Mouse (Mus musculus): ENCODE data around the gene Xrcc5. TPM values are rescaled to one million over a fixed set of nuclear protein-coding genes. Genes with fewer than 3 reads are reported as not detected.

Gene Xrcc5
- polyA plus RNA-seq, 1 experiment from 2014 or later = 26.5 TPM

DNA sequence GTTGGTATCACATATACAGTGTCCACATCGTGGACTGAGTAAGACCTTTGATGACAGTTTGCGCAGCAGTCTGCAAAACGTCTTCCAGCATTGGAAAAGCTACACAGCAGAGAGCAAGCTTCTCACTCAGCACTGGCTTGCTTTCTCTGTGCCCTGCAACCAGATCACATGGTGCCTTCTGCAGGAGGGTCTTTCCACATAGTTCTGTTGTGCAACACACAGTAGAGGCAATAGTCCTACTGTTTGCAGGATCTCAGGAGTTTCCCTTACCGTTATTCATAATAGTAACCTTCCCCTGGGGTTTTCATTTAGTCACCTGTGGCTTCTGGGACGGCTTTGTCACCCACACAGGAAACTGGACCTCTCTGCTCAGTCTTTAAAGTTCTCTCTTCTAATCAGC, 13.5 kb downstream of the Xrcc5 start:
- Histone ChIP-seq H3K4me2 (no peak overlapping the region), H3K27me3 (no peaks in the 10 kb centered on the region), H3K4me1 (replicated peaks) (no peaks in the 10 kb centered on the region), H3K36me3 (peaks cover 58% of the 10 kb centered on the region), H3K9ac (no peak overlapping the region), H3K4me3 (no peak overlapping the region), H3K9me3 (no peaks in the 10 kb centered on the region), H3K27ac (no peak overlapping the region)
- no peak for ATAC-seq (ENCODE audit: low FRiP score)
- WGBS = 93% methylated on average over 5 of the region's 5 CpGs

DNA sequence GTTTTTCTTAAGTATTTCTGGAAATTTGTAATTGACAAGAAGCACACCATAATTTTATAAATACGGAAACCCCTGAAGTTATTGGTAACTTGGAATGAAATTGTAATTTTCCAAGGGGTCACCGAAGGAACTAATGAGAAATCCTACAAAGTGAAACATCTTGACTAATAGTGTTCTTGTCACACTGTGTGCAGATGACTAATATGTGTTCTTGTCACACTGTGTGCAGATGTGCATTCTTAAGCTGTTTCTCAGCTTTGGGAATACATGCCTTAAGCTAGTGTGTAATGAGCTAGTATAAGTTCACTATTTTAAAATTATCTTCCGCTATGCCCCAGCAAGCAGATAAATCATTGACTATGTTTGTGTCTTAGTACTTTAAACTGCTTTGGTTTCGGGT, 16.0 kb downstream of the Xrcc5 start:
- H3K4me3 ChIP-seq = no peak overlapping the region
- WGBS = over 99% methylated on average over 4 of the region's 4 CpGs
- H3K4me2 ChIP-seq = no peak overlapping the region
- no peak overlapping the region for H3K27ac ChIP-seq
- no peaks in the 10 kb centered on the region for H3K27me3 ChIP-seq
- no peaks in the 10 kb centered on the region for H3K4me1 ChIP-seq (replicated peaks)
- H3K9me3 ChIP-seq = no peaks in the 10 kb centered on the region
- H3K9ac ChIP-seq = no peak overlapping the region
- no peak for ATAC-seq (ENCODE audit: low FRiP score)
- H3K36me3 ChIP-seq = peaks cover 69% of the 10 kb centered on the region

DNA sequence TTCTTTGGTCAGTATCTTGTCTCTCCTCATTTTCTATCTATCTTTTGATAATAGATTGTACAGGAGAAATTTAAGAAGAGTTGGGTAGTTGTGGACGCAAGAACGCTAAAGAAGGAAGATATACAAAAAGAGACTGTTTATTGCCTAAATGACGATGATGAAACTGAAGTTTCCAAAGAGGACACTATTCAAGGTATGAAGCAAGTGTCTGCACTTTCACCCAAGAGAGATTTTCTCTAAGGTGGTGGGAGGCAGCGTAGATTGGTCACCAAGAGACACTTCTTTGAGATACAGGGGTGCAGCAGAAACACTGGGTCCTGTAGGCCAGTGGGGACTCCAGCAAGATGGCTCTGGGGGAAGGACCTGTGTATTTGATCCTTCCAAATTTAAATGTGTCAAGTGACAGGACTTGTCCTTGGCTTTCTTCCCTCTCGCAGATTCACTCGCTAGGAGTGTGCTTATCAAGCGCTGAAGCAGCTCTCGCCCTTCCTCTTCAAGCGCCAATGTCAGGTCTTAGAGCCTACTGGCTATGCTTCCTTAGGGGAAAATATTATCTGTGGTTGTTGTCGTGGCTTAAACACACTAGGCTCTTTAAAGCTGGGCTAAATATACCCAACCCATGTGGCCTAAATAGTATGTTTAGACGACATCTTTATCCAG, 19.1 kb downstream of the Xrcc5 start:
- Histone ChIP-seq H3K36me3 (peaks cover 55% of the 10 kb centered on the region), H3K9me3 (no peaks in the 10 kb centered on the region), H3K27me3 (no peaks in the 10 kb centered on the region), H3K4me1 (replicated peaks) (no peaks in the 10 kb centered on the region), H3K9ac (no peak overlapping the region), H3K27ac (no peak overlapping the region), H3K4me2 (no peak overlapping the region), H3K4me3 (no peak overlapping the region)
- no peak for ATAC-seq (ENCODE audit: low FRiP score)
- WGBS = 94% methylated on average over 11 of the region's 11 CpGs

DNA sequence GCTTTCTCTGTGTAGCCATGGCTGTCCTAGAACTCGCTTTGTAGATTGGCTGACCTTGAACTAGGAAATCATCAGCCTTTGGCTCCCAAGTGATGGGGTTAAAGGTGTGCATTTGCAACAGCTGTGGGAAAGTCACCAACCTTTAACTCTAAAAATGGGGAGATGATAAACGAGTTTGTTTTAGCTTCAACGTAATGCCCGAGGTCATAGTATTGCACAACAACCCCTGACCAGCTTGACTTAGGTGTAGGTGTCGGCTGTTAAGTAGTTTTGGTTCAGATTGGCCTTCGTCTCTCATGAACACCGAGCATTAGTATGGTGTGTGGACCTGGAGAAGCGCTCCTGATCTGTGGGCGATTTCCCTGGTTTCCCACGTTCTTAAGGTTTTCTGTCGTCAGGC, 27.6 kb downstream of the Xrcc5 start:
- H3K4me1 ChIP-seq (replicated peaks) = no peaks in the 10 kb centered on the region
- ATAC-seq (ENCODE audit: low FRiP score) = no peak
- H3K4me2 ChIP-seq = no peak overlapping the region
- peaks cover 67% of the 10 kb centered on the region for H3K36me3 ChIP-seq
- H3K4me3 ChIP-seq = no peak overlapping the region
- WGBS = 94% methylated on average over 11 of the region's 11 CpGs
- H3K27ac ChIP-seq = no peak overlapping the region
- H3K9me3 ChIP-seq = no peaks in the 10 kb centered on the region
- H3K27me3 ChIP-seq = no peaks in the 10 kb centered on the region
- no peak overlapping the region for H3K9ac ChIP-seq

DNA sequence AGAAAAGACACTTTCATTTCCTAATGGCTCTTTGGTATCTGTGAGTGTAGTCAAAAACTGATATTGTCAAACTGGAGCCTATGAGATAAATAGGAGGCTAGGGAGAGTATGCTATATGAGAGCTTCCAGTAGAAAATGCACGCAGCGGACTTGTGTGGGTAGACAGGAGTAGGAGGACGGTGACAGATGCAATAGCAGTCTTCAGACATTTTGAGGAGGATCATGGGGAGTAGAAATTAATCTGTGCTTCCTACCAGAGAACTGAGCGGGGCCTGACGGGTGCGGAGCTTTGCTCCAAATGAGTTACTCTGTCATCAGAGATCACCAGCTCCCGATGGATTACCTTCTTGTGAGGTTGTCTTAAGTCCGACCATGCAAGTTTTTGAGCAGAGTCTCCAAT, 29.6 kb downstream of the Xrcc5 start:
- 98% methylated on average over 8 of the region's 8 CpGs for WGBS
- no peak for ATAC-seq (ENCODE audit: low FRiP score)
- Histone ChIP-seq H3K4me1 (replicated peaks) (no peaks in the 10 kb centered on the region), H3K9ac (no peak overlapping the region), H3K4me2 (no peak overlapping the region), H3K9me3 (no peaks in the 10 kb centered on the region), H3K27me3 (no peaks in the 10 kb centered on the region), H3K27ac (no peak overlapping the region), H3K36me3 (peaks cover 71% of the 10 kb centered on the region), H3K4me3 (no peak overlapping the region)

DNA sequence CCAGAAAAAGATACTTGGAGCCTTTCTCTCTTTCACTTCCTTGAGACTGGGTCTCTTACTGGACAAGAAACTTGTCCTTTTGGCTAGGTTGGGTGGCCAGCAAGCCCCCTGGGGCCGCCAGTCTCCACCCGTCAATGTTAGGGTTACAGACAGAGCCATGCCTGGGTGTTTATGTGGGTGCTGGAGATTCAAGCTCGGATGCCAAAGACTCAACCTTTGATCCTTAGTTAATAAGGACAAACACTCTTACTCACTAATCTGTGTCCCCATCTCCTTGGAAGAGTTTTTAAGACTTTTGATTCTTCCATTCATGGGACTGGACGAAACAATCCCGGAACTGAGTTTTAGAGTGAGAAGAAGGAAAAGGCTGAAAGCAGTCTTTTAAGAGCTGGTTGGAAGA, 31.1 kb downstream of the Xrcc5 start:
- Histone ChIP-seq H3K9ac (no peak overlapping the region), H3K36me3 (peaks cover 72% of the 10 kb centered on the region)
- 94% methylated on average over 5 of the region's 5 CpGs for WGBS

DNA sequence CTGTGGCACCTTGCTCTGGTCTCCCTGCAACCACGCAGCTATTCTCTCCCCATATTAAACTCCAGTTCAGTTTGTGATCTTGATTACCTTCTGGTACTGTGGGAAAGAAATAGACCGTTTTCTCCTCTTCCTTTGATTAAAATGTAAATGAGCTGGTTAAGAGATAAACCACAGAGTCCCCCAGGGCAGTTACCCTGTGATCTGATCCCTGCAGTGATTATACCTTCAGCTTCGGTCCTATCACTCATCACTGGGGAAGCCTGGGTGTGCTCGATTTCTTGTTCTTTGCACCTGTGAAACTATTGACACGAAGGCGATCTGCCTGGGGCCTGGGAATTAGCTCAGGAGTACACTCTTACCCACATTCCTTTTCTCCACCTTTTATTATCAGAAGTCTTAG, 40.7 kb downstream of the Xrcc5 start:
- Histone ChIP-seq H3K9me3 (no peaks in the 10 kb centered on the region), H3K27ac (peak overlapping the region; percentile 40; the same call in 1 of the 2 replicates), H3K27me3 (no peaks in the 10 kb centered on the region), H3K4me1 (replicated peaks) (no peaks in the 10 kb centered on the region), H3K9ac (no peak overlapping the region), H3K36me3 (peaks cover 40% of the 10 kb centered on the region), H3K4me2 (no peak overlapping the region), H3K4me3 (no peak overlapping the region)
- no peak for ATAC-seq (ENCODE audit: low FRiP score)
- 71% methylated on average over 6 of the region's 6 CpGs for WGBS

More for the DNA sequence above, 31.1 kb downstream of the Xrcc5 start:
- ATAC-seq (ENCODE audit: low FRiP score) = no peak
- Histone ChIP-seq H3K4me3 (no peak overlapping the region), H3K27me3 (no peaks in the 10 kb centered on the region), H3K27ac (no peak overlapping the region), H3K4me2 (no peak overlapping the region), H3K4me1 (replicated peaks) (no peaks in the 10 kb centered on the region), H3K9me3 (no peaks in the 10 kb centered on the region)

DNA sequence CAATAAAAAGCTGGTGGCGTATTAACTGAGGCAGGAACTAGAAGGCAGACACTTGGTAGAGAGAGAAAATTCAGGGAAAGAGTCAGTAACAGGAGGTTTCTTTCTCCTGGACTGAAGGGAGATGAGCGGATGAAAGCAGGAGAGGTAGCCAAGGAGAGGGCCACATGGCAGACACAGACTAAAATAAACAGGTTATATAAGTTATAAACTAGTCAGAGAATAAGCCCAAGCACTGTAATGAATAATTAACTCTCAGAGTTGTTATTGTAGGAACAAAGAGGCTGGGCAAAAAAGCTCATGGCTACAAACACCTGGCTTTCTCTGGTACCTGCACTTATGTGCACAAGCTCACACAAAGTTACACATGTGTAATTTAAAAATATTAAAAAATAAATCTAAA, 47.6 kb downstream of the Xrcc5 start:
- H3K36me3 ChIP-seq = peaks cover 41% of the 10 kb centered on the region
- H3K9me3 ChIP-seq = no peaks in the 10 kb centered on the region
- H3K9ac ChIP-seq = no peak overlapping the region
- ATAC-seq (ENCODE audit: low FRiP score) = no peak
- no peak overlapping the region for H3K4me3 ChIP-seq
- H3K27ac ChIP-seq = no peak overlapping the region
- H3K27me3 ChIP-seq = no peaks in the 10 kb centered on the region
- no peaks in the 10 kb centered on the region for H3K4me1 ChIP-seq (replicated peaks)
- H3K4me2 ChIP-seq = no peak overlapping the region
- 98% methylated on average over 2 of the region's 2 CpGs for WGBS

DNA sequence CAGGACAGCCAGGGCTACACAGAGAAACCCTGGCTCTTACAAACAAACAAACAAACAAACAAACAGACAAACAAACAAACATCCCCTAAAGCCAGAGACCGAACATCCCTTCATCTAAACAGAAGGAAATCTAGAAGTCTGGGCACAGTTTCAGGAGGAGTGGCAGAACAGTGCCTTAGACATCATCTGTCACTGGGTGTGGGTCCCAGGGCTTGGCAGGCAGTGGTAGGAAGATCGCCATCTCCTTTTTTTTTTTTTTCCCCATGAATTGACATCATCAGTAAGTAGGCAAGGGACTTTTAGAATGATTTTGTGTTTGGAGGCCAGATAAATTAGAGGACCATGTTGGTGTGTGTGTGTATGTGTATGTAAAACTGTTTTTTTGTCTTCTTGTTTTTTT, 51.0 kb downstream of the Xrcc5 start:
- no peaks in the 10 kb centered on the region for H3K4me1 ChIP-seq (replicated peaks)
- no peak overlapping the region for H3K9ac ChIP-seq
- WGBS = 90% methylated on average over 2 of the region's 2 CpGs
- H3K4me3 ChIP-seq = no peak overlapping the region
- H3K27me3 ChIP-seq = no peaks in the 10 kb centered on the region
- H3K4me2 ChIP-seq = no peak overlapping the region
- no peak overlapping the region for H3K27ac ChIP-seq
- H3K9me3 ChIP-seq = no peaks in the 10 kb centered on the region
- H3K36me3 ChIP-seq = peaks cover 46% of the 10 kb centered on the region
- ATAC-seq (ENCODE audit: low FRiP score) = no peak

DNA sequence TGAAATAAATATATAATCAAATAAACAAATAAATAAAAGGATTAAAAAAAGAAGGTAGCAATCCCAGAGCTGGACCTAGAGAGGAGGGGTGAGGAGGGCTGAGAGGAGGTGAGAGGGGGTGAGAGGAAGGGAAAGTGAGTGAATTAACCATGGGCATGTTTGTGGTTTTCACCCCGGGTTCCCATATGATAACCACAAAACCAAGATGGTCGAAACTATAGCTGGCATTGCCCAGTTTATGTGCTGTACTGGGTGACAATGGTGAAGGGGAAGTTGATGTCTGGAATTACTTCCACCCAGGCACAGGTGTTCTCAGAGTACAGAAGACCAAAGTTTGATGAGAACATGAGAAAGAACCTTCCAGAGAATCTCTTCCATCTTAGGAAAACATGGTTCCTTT, 52.2 kb downstream of the Xrcc5 start:
- peaks cover 39% of the 10 kb centered on the region for H3K36me3 ChIP-seq
- no peaks in the 10 kb centered on the region for H3K27me3 ChIP-seq
- H3K9ac ChIP-seq = no peak overlapping the region
- no peaks in the 10 kb centered on the region for H3K9me3 ChIP-seq
- ATAC-seq (ENCODE audit: low FRiP score) = no peak
- no peaks in the 10 kb centered on the region for H3K4me1 ChIP-seq (replicated peaks)
- H3K4me3 ChIP-seq = no peak overlapping the region
- H3K27ac ChIP-seq = no peak overlapping the region
- 97% methylated on average over 2 of the region's 2 CpGs for WGBS
- H3K4me2 ChIP-seq = no peak overlapping the region

DNA sequence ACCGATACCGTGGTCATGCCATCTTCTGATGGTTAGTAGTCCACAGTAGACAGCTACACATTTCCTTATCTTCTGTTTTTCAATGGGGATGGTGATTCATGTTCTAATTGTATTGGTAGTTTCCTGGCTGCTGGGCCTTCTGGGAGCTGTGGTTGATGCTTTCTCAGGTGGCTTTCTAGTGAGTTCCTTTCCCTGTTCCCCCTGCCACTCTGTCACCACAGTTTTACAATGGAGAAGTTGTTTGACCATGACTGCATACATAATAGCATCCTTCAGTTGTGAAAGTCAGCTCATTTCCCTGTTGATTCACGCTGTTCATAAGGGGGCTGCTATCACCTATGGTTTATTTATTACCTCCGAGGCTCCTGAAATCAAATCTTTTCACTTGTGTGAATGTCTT, 53.6 kb downstream of the Xrcc5 start:
- Histone ChIP-seq H3K27ac (no peak overlapping the region), H3K27me3 (no peaks in the 10 kb centered on the region), H3K4me1 (replicated peaks) (no peaks in the 10 kb centered on the region), H3K9ac (no peak overlapping the region), H3K4me3 (no peak overlapping the region), H3K36me3 (peaks cover 31% of the 10 kb centered on the region), H3K9me3 (no peaks in the 10 kb centered on the region), H3K4me2 (no peak overlapping the region)
- WGBS = 96% methylated on average over 4 of the region's 4 CpGs
- no peak for ATAC-seq (ENCODE audit: low FRiP score)

DNA sequence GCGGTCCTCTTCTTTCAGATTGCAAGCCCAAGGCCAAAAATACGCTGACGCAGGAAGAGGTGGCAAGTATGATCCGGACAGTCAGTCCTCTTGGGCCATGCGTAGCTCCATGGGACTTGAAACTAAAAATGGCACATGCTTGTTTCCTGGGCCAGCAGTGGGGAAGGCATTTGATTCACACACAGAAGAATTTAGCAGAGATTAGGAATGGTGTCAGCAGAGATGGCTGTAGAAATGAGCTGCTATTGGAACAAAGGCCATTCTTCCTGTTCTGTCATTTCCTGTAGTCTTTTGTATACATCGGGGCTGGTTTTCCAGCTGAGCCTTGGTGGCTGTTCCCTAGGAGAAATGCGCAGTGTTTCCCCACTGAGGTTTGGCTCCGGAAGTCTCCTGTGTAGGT, 57.4 kb downstream of the Xrcc5 start:
- Histone ChIP-seq H3K4me2 (no peak overlapping the region), H3K27ac (no peak overlapping the region), H3K4me3 (no peak overlapping the region), H3K4me1 (replicated peaks) (no peaks in the 10 kb centered on the region), H3K9me3 (no peaks in the 10 kb centered on the region), H3K9ac (no peak overlapping the region), H3K36me3 (peaks cover 17% of the 10 kb centered on the region), H3K27me3 (no peaks in the 10 kb centered on the region)
- ATAC-seq (ENCODE audit: low FRiP score) = no peak
- WGBS = 88% methylated on average over 8 of the region's 8 CpGs

DNA sequence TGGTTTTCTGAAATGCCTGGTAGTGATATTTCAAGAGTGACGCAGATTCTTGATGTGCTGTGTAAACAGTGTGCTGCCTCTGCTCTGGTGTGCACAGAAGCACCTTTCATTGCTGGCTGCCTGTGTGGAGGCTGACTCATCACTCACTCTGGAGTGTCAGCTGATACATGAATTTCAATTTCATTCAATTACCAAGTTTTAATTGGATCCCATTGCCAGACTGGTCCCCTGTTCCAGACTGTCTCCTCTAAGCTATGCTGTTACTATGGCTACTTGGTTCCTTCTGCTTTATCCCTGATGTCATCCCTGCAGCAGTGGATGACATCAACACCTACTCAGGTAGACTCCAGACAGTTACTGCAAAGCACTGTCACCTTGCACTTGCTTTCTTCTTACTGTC, 65.3 kb downstream of the Xrcc5 start:
- no peak overlapping the region for H3K4me2 ChIP-seq
- H3K27me3 ChIP-seq = no peaks in the 10 kb centered on the region
- WGBS = 69% methylated on average over 1 of the region's 1 CpGs
- H3K4me1 ChIP-seq (replicated peaks) = 0 out of 2 replicates have a peak, but pooled peaks cover 4% of the 10 kb centered on the region
- no peak overlapping the region for H3K9ac ChIP-seq
- peak; percentile 86 for ATAC-seq (ENCODE audit: low FRiP score)
- H3K27ac ChIP-seq = peak overlapping the region; percentile 14; the same call in 1 of the 2 replicates
- no peak overlapping the region for H3K4me3 ChIP-seq
- no peaks in the 10 kb centered on the region for H3K9me3 ChIP-seq
- no peaks in the 10 kb centered on the region for H3K36me3 ChIP-seq

Data from hindbrain, embryonic 13.5 days (tissue).